Mouse (Mus musculus): ENCODE data around the gene Dnajc2. TPM values are rescaled to one million over a fixed set of nuclear protein-coding genes. Genes with fewer than 3 reads are reported as not detected.
"Not testable (repeated sequence)": the region's sequence is repeated elsewhere in the genome, so short reads cannot be mapped to it uniquely, and the experiment has no call there.

The Dnajc2 gene
- polyA plus RNA-seq, 1 experiment from 2014 or later, result 81.4 TPM

- no peak overlapping the region for H3K27ac ChIP-seq
- H3K36me3 ChIP-seq (ENCODE audit: inconsistent target), result no peaks in the 10 kb centered on the region
- H3K4me3 ChIP-seq (ENCODE audit: inconsistent target), result no peak overlapping the region
- peaks cover 7% of the 10 kb centered on the region for H3K79me2 ChIP-seq (ENCODE audit: inconsistent target)
- 91% methylated on average over 8 of the region's 8 CpGs for WGBS (ENCODE audit: missing documents)
These were observed 52.1 kb downstream of the Dnajc2 start for GRCm38 (mm10) chr5:21732930-21733329.

GRCm38 (mm10) chr5:21732177-21732911 lies 52.7 kb downstream of the Dnajc2 start:
- Histone ChIP-seq H3K4me3 (ENCODE audit: inconsistent target) (no peak overlapping the region), H3K36me3 (ENCODE audit: inconsistent target) (no peaks in the 10 kb centered on the region), H3K79me2 (ENCODE audit: inconsistent target) (peaks cover 1% of the 10 kb centered on the region), H3K27ac (no peak overlapping the region)
- WGBS (ENCODE audit: missing documents), result 97% methylated on average over 3 of the region's 3 CpGs

GRCm38 (mm10) chr5:21729107-21729506 lies 55.9 kb downstream of the Dnajc2 start:
- no peaks in the 10 kb centered on the region for H3K36me3 ChIP-seq (ENCODE audit: inconsistent target)
- H3K27ac ChIP-seq, result no peak overlapping the region
- no peaks in the 10 kb centered on the region for H3K79me2 ChIP-seq (ENCODE audit: inconsistent target)
- 94% methylated on average over 5 of the region's 5 CpGs for WGBS (ENCODE audit: missing documents)
- no peak overlapping the region for H3K4me3 ChIP-seq (ENCODE audit: inconsistent target)

GRCm38 (mm10) chr5:21724872-21725271 lies 60.2 kb downstream of the Dnajc2 start:
- 94% methylated on average over 7 of the region's 7 CpGs for WGBS (ENCODE audit: missing documents)
- Histone ChIP-seq H3K36me3 (ENCODE audit: inconsistent target) (no peaks in the 10 kb centered on the region), H3K4me3 (ENCODE audit: inconsistent target) (no peak overlapping the region), H3K27ac (no peak overlapping the region), H3K79me2 (ENCODE audit: inconsistent target) (no peaks in the 10 kb centered on the region)

- Histone ChIP-seq H3K4me3 (ENCODE audit: inconsistent target) (no peak overlapping the region), H3K79me2 (ENCODE audit: inconsistent target) (no peaks in the 10 kb centered on the region), H3K36me3 (ENCODE audit: inconsistent target) (no peaks in the 10 kb centered on the region), H3K27ac (no peak overlapping the region)
- WGBS (ENCODE audit: missing documents), result 83% methylated on average over 1 of the region's 1 CpGs
These were observed 60.6 kb downstream of the Dnajc2 start for GRCm38 (mm10) chr5:21724427-21724826.

- Histone ChIP-seq H3K4me3 (ENCODE audit: inconsistent target) (no peak overlapping the region), H3K27ac (no peak overlapping the region), H3K36me3 (ENCODE audit: inconsistent target) (no peaks in the 10 kb centered on the region), H3K79me2 (ENCODE audit: inconsistent target) (no peaks in the 10 kb centered on the region)
- WGBS (ENCODE audit: missing documents), result 86% methylated on average over 2 of the region's 2 CpGs
These were observed 65.8 kb downstream of the Dnajc2 start for GRCm38 (mm10) chr5:21719209-21719608.

GRCm38 (mm10) chr5:21718546-21718945 lies 66.5 kb downstream of the Dnajc2 start:
- H3K79me2 ChIP-seq (ENCODE audit: inconsistent target), result no peaks in the 10 kb centered on the region
- H3K4me3 ChIP-seq (ENCODE audit: inconsistent target), result no peak overlapping the region
- no peak overlapping the region for H3K27ac ChIP-seq
- 87% methylated on average over 3 of the region's 5 CpGs for WGBS (ENCODE audit: missing documents)
- no peaks in the 10 kb centered on the region for H3K36me3 ChIP-seq (ENCODE audit: inconsistent target)

- Histone ChIP-seq H3K36me3 (ENCODE audit: inconsistent target) (no peaks in the 10 kb centered on the region), H3K27ac (no peak overlapping the region), H3K79me2 (ENCODE audit: inconsistent target) (no peaks in the 10 kb centered on the region), H3K4me3 (ENCODE audit: inconsistent target) (no peak overlapping the region)
- 66% methylated on average over 10 of the region's 10 CpGs for WGBS (ENCODE audit: missing documents)
These were observed 67.8 kb downstream of the Dnajc2 start for GRCm38 (mm10) chr5:21717165-21717715.

- Histone ChIP-seq H3K79me2 (ENCODE audit: inconsistent target) (no peaks in the 10 kb centered on the region), H3K27ac (no peak overlapping the region), H3K4me3 (ENCODE audit: inconsistent target) (no peak overlapping the region), H3K36me3 (ENCODE audit: inconsistent target) (no peaks in the 10 kb centered on the region)
- 73% methylated on average over 4 of the region's 4 CpGs for WGBS (ENCODE audit: missing documents)
These were observed 70.6 kb downstream of the Dnajc2 start for GRCm38 (mm10) chr5:21714447-21714846.

- WGBS (ENCODE audit: missing documents), result 96% methylated on average over 13 of the region's 13 CpGs
These were observed 72.8 kb downstream of the Dnajc2 start for GRCm38 (mm10) chr5:21712127-21712715.

GRCm38 (mm10) chr5:21708011-21708410 lies 77.0 kb downstream of the Dnajc2 start:
- not testable (repeated sequence) for H3K27ac ChIP-seq; H3K36me3 ChIP-seq (ENCODE audit: inconsistent target); H3K4me3 ChIP-seq (ENCODE audit: inconsistent target); H3K79me2 ChIP-seq (ENCODE audit: inconsistent target)
- WGBS (ENCODE audit: missing documents), result 89% methylated on average over 7 of the region's 8 CpGs

More at GRCm38 (mm10) chr5:21712127-21712715, 72.8 kb downstream of the Dnajc2 start:
- no peak overlapping the region for H3K4me3 ChIP-seq (ENCODE audit: inconsistent target)
- H3K79me2 ChIP-seq (ENCODE audit: inconsistent target), result no peaks in the 10 kb centered on the region
- no peak overlapping the region for H3K27ac ChIP-seq
- H3K36me3 ChIP-seq (ENCODE audit: inconsistent target), result no peaks in the 10 kb centered on the region

Other genes starting within 250 kb of the Dnajc2 start
- not detected in 3 replicates for gene Lrrc17, start 241.7 kb downstream of the Dnajc2 start, polyA plus RNA-seq (2018)
- gene Fbxl13, start 139.6 kb downstream of the Dnajc2 start, polyA plus RNA-seq (2018), result not detected in 3 replicates
- gene Armc10, start 139.4 kb downstream of the Dnajc2 start, polyA plus RNA-seq (2018), result 25.3 to 27.4 TPM (median 26.0 TPM) in 3 replicates
- 3.4 to 6.0 TPM (median 4.8 TPM) in 3 replicates for gene Napepld, start 83.9 kb downstream of the Dnajc2 start, polyA plus RNA-seq (2018)
- gene Pmpcb, start 48.1 kb downstream of the Dnajc2 start, polyA plus RNA-seq (2018), result 44.9 to 107 TPM (median 54.7 TPM) in 3 replicates
- 85.7 to 124 TPM (median 98.6 TPM) in 3 replicates for gene Psmc2, start within 50 bp of the Dnajc2 start, polyA plus RNA-seq (2018)
- not detected in 3 replicates for gene Slc26a5, start 80.4 kb upstream of the Dnajc2 start, polyA plus RNA-seq (2018)